Mouse (Mus musculus) heart, embryonic 10.5 days (tissue): ENCODE measurements around the gene Htr6. TPM values are rescaled to one million over a fixed set of nuclear protein-coding genes. Genes with fewer than 3 reads are reported as not detected.

Experiments
- polyA plus RNA-seq: library from polyadenylated mRNA; unstranded; fragments of >200 nt; fragmentation: Nextera tagmentation; extraction: Ambion mirVana; gene quantifications from 2 replicates; pipeline ENCODE4 v1.2.1, GENCODE M21; 2016

The Htr6 gene
- polyA plus RNA-seq, 1 experiment from 2014 or later = not detected

Other genes with a start within 250 kb of the Htr6 start
- gene Pla2g5, start 212.1 kb downstream of the Htr6 start, polyA plus RNA-seq = 0.91 and 2.1 TPM in 2 replicates
- not detected in 2 replicates for gene Gm13030, start 201.6 kb downstream of the Htr6 start, polyA plus RNA-seq
- gene Pla2g2e, start 197.6 kb downstream of the Htr6 start, polyA plus RNA-seq = not detected in 2 replicates
- 3.1 and 5.2 TPM in 2 replicates for gene Otud3, start 161.6 kb downstream of the Htr6 start, polyA plus RNA-seq
- 0.14 TPM in 1 of 2 replicates, not detected in the other for gene Rnf186, start 108.5 kb downstream of the Htr6 start, polyA plus RNA-seq
- 3.4 and 4.2 TPM in 2 replicates for gene Tmco4, start 102.7 kb downstream of the Htr6 start, polyA plus RNA-seq
- 6.4 and 7.3 TPM in 2 replicates for gene Nbl1, start 17.4 kb upstream of the Htr6 start, polyA plus RNA-seq
- gene Minos1, start 55.5 kb upstream of the Htr6 start, polyA plus RNA-seq = 532 and 637 TPM in 2 replicates
- gene Capzb, start 117.3 kb upstream of the Htr6 start, polyA plus RNA-seq = 450 and 452 TPM in 2 replicates
- 12.7 and 13.9 TPM in 2 replicates for gene Pqlc2, start 235.1 kb upstream of the Htr6 start, polyA plus RNA-seq
- gene Akr7a5, start 235.2 kb upstream of the Htr6 start, polyA plus RNA-seq = 60.1 and 72.5 TPM in 2 replicates